Mouse (Mus musculus): Measurements from ENCODE around the gene Plekhg1.

Plekhg1 gene

GRCm38 (mm10) chr10:3888510-3888909 is 148.3 kb downstream of the Plekhg1 start:
- DNase-seq (ENCODE audit: low read depth, low spot score): no peak

- no peak for DNase-seq (ENCODE audit: low read depth, low spot score)
Measured at GRCm38 (mm10) chr10:3891381-3892263, 151.5 kb downstream of the Plekhg1 start.

DNA sequence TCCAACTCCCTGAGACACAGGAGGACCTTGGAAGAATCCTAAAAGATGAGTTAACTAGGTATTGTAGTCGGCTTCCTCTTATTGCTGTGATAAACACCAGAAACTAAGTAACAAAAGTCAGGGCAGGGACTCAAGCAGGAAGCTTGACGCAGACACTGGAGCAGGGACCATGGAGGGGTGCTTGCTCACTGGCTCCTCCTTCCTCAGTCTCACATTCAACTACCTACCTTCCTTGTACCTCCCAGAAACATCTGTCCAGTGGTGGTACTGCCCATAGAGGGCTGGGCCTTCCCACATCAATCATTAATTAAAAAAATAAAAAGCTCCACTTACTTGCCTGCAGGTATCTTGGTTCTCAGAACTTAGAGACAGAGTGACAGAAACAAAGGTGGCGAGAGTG is 152.2 kb downstream of the Plekhg1 start:
- DNase-seq (ENCODE audit: low read depth, low spot score): no peak

GRCm38 (mm10) chr10:3898068-3898467 is 157.9 kb downstream of the Plekhg1 start:
- no peak for DNase-seq (ENCODE audit: low read depth, low spot score)

DNA sequence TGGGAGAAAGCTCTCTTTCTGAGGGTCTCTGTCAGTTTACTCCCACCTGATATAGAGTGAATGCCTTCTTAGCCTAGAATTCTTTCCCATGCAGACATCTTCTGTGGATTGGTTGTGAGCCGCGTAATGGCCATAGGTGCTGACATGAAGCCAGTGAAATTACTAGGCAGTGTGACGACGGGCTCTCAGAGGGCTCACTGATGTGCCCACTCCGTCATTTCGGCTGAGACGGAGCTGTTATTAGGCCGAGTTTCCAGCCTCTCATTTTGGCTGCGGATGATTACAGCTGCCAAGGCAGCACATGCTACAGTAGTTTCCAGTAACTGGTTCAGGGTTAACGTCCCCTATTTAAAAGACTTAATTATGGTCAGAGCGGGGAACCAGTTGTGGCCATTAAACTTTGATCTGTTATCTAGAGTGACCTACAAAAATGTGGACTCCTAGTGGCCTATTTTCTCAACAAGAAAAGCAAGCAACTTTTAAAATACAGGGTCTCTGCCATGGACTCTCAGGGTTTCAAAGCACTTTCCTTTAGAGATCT is 160.3 kb downstream of the Plekhg1 start:
- DNase-seq (ENCODE audit: low read depth, low spot score): no peak

DNA sequence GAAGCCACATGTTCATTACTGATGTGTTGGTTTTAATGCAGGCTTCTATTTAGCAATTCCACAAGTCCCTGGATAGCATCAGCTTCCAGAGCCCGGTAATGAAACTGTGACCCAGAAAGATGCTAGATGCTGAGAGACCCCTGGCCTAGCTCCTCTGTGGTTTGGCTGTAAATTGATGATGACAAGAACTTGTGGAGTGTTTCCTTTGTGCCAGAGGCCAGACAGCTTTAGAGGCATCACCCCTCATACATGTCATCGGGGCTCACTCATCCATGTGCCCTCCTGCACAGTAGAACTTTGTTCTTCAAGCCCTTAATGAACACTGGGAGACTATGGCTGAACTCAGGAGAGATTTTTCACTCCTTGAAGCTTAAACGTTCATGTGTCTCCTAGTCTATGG is 165.6 kb downstream of the Plekhg1 start:
- DNase-seq (ENCODE audit: low read depth, low spot score): no peak

DNA sequence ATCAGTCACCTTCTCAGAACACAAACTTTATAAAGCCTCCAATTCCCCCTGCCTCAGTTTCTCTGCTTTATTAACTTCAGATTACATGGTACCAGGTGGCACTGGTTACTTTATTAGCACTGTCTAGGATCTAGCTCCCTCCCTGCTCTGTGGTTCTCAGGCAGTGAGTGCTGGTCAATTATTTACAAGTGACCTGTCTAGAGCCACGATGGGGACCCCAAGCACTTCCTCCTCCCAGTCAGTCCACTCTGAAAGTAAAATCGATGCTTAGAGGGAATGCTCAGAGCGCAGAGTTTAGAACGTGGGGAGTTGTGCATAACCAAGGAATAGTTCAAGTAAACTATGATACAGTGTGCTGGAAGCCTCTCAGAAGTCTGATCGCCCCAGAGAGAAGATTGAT is 173.9 kb downstream of the Plekhg1 start:
- DNase-seq (ENCODE audit: low read depth, low spot score): no peak

- no peak for DNase-seq (ENCODE audit: low read depth, low spot score)
Measured at GRCm38 (mm10) chr10:3920368-3921152, 180.4 kb downstream of the Plekhg1 start.

GRCm38 (mm10) chr10:3928008-3928545 is 187.9 kb downstream of the Plekhg1 start:
- DNase-seq (ENCODE audit: low read depth, low spot score): no peak

DNA sequence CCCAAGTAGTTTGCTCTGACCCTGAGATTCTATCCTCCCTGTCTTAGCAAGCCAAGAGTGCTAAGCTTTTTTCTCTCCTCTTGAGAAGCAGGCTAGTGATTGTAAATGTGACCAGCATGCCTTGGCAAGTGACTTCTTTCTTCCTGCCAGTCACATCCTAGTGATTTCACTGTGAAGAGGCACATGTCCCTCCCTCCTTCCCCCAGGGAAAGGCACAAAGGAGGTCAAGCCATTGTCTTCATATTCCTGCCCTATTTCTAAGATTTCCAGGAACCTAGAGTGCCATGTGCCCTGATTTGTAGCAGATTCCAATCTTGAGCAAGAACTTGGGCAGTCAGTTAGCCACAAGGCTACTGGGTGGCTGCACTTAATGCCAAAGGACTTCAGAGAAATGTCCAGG is 191.7 kb downstream of the Plekhg1 start:
- DNase-seq (ENCODE audit: low read depth, low spot score): no peak

GRCm38 (mm10) chr10:3933311-3933940 is 193.3 kb downstream of the Plekhg1 start:
- DNase-seq (ENCODE audit: low read depth, low spot score): no peak

DNA sequence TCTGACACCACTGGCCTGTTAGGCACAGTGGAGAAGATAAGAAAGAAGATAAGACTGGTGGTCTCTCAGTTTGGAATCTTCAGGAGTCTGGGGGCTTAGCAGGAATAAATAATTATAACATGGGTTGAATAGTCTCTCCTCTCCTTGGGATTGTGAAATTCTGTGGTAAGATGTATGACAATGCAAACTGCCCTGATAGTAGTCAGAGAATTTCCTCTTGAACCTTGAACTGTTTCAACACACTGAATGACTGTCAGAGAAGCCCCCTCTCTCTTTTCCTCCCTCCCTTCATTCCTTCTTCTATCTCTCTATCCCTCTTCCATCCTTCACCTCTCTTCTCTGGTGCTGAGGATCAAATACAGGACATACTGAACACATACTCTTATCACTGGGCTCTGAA is 196.7 kb downstream of the Plekhg1 start:
- no peak for DNase-seq (ENCODE audit: low read depth, low spot score)

- DNase-seq (ENCODE audit: low read depth, low spot score): no peak
Measured at GRCm38 (mm10) chr10:3939895-3940595, 199.9 kb downstream of the Plekhg1 start.

DNA sequence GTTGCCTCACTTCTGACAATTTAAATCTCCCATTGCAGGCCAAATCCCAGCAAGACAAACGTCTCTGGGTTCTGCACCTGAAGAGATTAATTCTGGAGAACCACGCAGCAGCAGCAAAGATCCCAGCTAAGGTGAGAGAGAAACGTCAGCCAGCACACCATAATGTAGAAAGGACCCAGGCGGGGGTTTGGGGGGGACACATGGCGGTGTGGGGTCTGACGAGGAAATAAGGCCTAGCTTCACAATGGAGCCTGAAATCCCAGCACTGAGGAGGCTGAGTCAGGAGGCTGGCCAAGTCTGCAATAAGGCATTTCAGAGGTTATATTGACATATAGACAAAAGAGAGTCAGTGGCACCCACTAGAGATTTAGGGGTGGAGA is 200.4 kb downstream of the Plekhg1 start:
- DNase-seq (ENCODE audit: low read depth, low spot score): no peak

DNA sequence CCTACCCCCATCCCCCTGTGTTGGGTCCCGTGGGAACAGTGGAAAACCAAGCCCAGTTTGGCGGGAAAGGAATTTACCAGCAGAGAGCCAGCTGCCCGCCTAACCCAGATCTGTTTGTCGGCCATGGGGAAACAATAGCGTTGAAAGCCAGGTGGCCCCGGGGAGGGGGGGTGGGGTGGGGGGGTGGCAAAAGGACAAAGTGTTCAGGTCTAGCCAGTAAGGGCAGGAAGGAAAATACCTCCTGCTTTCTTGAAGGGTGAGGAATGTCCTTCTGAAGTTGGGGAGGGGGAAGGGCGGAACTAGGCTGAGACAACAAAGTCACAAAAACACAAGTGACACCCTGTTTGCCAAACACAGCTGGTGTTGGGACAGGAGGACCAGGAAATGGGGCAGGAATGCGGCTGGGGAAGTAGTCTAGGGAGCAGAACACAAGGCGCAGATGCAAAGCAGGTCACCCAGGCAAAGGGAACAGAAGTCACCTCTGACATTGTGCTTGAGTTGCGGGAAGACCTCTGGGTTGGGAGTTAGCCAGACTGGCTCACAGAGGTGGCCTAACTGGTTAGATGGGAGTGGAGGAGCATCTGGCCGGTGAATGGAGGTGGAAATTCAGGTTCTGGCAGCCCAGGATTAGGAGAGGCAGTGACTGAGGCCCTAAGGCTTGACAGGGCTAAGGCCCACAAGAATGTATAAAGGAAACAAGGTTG is 201.0 kb downstream of the Plekhg1 start:
- no peak for DNase-seq (ENCODE audit: low read depth, low spot score)

- DNase-seq (ENCODE audit: low read depth, low spot score): no peak
Measured at GRCm38 (mm10) chr10:3942289-3942688, 202.1 kb downstream of the Plekhg1 start.

- DNase-seq (ENCODE audit: low read depth, low spot score): peak; percentile 2
Measured at GRCm38 (mm10) chr10:3943492-3944395, 203.6 kb downstream of the Plekhg1 start.

- no peak for DNase-seq (ENCODE audit: low read depth, low spot score)
Measured at GRCm38 (mm10) chr10:3946871-3947270, 206.7 kb downstream of the Plekhg1 start.

- no peak for DNase-seq (ENCODE audit: low read depth, low spot score)
Measured at GRCm38 (mm10) chr10:3947346-3947745, 207.2 kb downstream of the Plekhg1 start.
